Mouse (Mus musculus): ENCODE data around the gene Ucp3. TPM values are rescaled to one million over a fixed set of nuclear protein-coding genes. Genes with fewer than 3 reads are reported as not detected.
"Not testable (repeated sequence)": the region's sequence is repeated elsewhere in the genome, so short reads cannot be mapped to it uniquely, and the experiment has no call there.

The Ucp3 gene
- polyA plus RNA-seq, 1 experiment from 2014 or later: not detected

GRCm38 (mm10) chr7:100479823-100480164 lies 7.0 kb downstream of the Ucp3 start:
- Histone ChIP-seq H3K9me3 (ENCODE audit: control insufficient read depth, low read length) (no peaks in the 10 kb centered on the region), H3K4me1 (ENCODE audit: control insufficient read depth, insufficient read depth, low read length) (no peaks in the 10 kb centered on the region), H3K27ac (replicated peaks; ENCODE audit: low read depth, low read length) (no peak overlapping the region), H3K4me3 (replicated peaks; ENCODE audit: low read depth, low read length) (no peak overlapping the region), H3K4me2 (ENCODE audit: low read length) (no peak overlapping the region), H3K36me3 (ENCODE audit: control insufficient read depth, insufficient read depth, low read length) (no peaks in the 10 kb centered on the region), H3K27me3 (ENCODE audit: control insufficient read depth, insufficient read depth, low read length) (no peaks in the 10 kb centered on the region), H3K9ac (replicated peaks; ENCODE audit: low read length) (no peak overlapping the region)
- 73% methylated on average over 15 of the region's 15 CpGs for WGBS
- ATAC-seq (ENCODE audit: low FRiP score, low TSS enrichment) (no peak), DNase-seq (no peak)

GRCm38 (mm10) chr7:100480175-100480574 lies 7.4 kb downstream of the Ucp3 start:
- no peaks in the 10 kb centered on the region for H3K27me3 ChIP-seq (ENCODE audit: control insufficient read depth, insufficient read depth, low read length)
- ATAC-seq (ENCODE audit: low FRiP score, low TSS enrichment) (no peak), DNase-seq (no peak)
- H3K4me2 ChIP-seq (ENCODE audit: low read length): no peak overlapping the region
- no peak overlapping the region for H3K9ac ChIP-seq (replicated peaks; ENCODE audit: low read length)
- 87% methylated on average over 17 of the region's 17 CpGs for WGBS
- no peaks in the 10 kb centered on the region for H3K9me3 ChIP-seq (ENCODE audit: control insufficient read depth, low read length)
- H3K36me3 ChIP-seq (ENCODE audit: control insufficient read depth, insufficient read depth, low read length): no peaks in the 10 kb centered on the region
- no peak overlapping the region for H3K27ac ChIP-seq (replicated peaks; ENCODE audit: low read depth, low read length)
- no peaks in the 10 kb centered on the region for H3K4me1 ChIP-seq (ENCODE audit: control insufficient read depth, insufficient read depth, low read length)
- no peak overlapping the region for H3K4me3 ChIP-seq (replicated peaks; ENCODE audit: low read depth, low read length)

- not testable (repeated sequence) for H3K36me3 ChIP-seq (ENCODE audit: control insufficient read depth, insufficient read depth, low read length); H3K27ac ChIP-seq (replicated peaks; ENCODE audit: low read depth, low read length); H3K4me2 ChIP-seq (ENCODE audit: low read length); H3K4me1 ChIP-seq (ENCODE audit: control insufficient read depth, insufficient read depth, low read length); DNase-seq; H3K4me3 ChIP-seq (replicated peaks; ENCODE audit: low read depth, low read length); ATAC-seq (ENCODE audit: low FRiP score, low TSS enrichment); H3K9me3 ChIP-seq (ENCODE audit: control insufficient read depth, low read length); H3K9ac ChIP-seq (replicated peaks; ENCODE audit: low read length); H3K27me3 ChIP-seq (ENCODE audit: control insufficient read depth, insufficient read depth, low read length)
- WGBS: 83% methylated on average over 2 of the region's 2 CpGs
These were observed 9.3 kb downstream of the Ucp3 start for GRCm38 (mm10) chr7:100482046-100482445.

GRCm38 (mm10) chr7:100484493-100484892 lies 11.7 kb downstream of the Ucp3 start:
- Histone ChIP-seq H3K27ac (replicated peaks; ENCODE audit: low read depth, low read length) (no peak overlapping the region), H3K9ac (replicated peaks; ENCODE audit: low read length) (no peak overlapping the region), H3K27me3 (ENCODE audit: control insufficient read depth, insufficient read depth, low read length) (no peaks in the 10 kb centered on the region), H3K9me3 (ENCODE audit: control insufficient read depth, low read length) (no peaks in the 10 kb centered on the region), H3K4me3 (replicated peaks; ENCODE audit: low read depth, low read length) (no peak overlapping the region), H3K4me2 (ENCODE audit: low read length) (no peak overlapping the region), H3K4me1 (ENCODE audit: control insufficient read depth, insufficient read depth, low read length) (no peaks in the 10 kb centered on the region), H3K36me3 (ENCODE audit: control insufficient read depth, insufficient read depth, low read length) (no peaks in the 10 kb centered on the region)
- DNase-seq (no peak), ATAC-seq (ENCODE audit: low FRiP score, low TSS enrichment) (no peak)
- WGBS: 86% methylated on average over 5 of the region's 5 CpGs

- H3K27ac ChIP-seq (replicated peaks; ENCODE audit: low read depth, low read length): no peak overlapping the region
- no peaks in the 10 kb centered on the region for H3K9me3 ChIP-seq (ENCODE audit: control insufficient read depth, low read length)
- no peak for DNase-seq
- no peak overlapping the region for H3K9ac ChIP-seq (replicated peaks; ENCODE audit: low read length)
- H3K27me3 ChIP-seq (ENCODE audit: control insufficient read depth, insufficient read depth, low read length): no peaks in the 10 kb centered on the region
- ATAC-seq (ENCODE audit: low FRiP score, low TSS enrichment): no peak
- no peaks in the 10 kb centered on the region for H3K36me3 ChIP-seq (ENCODE audit: control insufficient read depth, insufficient read depth, low read length)
- no peaks in the 10 kb centered on the region for H3K4me1 ChIP-seq (ENCODE audit: control insufficient read depth, insufficient read depth, low read length)
- H3K4me3 ChIP-seq (replicated peaks; ENCODE audit: low read depth, low read length): no peak overlapping the region
- 76% methylated on average over 2 of the region's 2 CpGs for WGBS
- no peak overlapping the region for H3K4me2 ChIP-seq (ENCODE audit: low read length)
These were observed 14.5 kb downstream of the Ucp3 start for GRCm38 (mm10) chr7:100487301-100487700.

- Histone ChIP-seq H3K9ac (replicated peaks; ENCODE audit: low read length) (no peak overlapping the region), H3K27ac (replicated peaks; ENCODE audit: low read depth, low read length) (peak overlapping the region; percentile 9; the same call in 1 of the 2 replicates)
- no peak for ATAC-seq (ENCODE audit: low FRiP score, low TSS enrichment)
These were observed 15.8 kb downstream of the Ucp3 start for GRCm38 (mm10) chr7:100488474-100489048.

GRCm38 (mm10) chr7:100492391-100493116 lies 19.8 kb downstream of the Ucp3 start:
- Histone ChIP-seq H3K36me3 (ENCODE audit: control insufficient read depth, insufficient read depth, low read length) (no peaks in the 10 kb centered on the region), H3K27me3 (ENCODE audit: control insufficient read depth, insufficient read depth, low read length) (no peaks in the 10 kb centered on the region; the same call in 1 of the 2 replicates), H3K9me3 (ENCODE audit: control insufficient read depth, low read length) (no peaks in the 10 kb centered on the region), H3K9ac (replicated peaks; ENCODE audit: low read length) (no peak overlapping the region; the same call in 1 of the 2 replicates), H3K4me3 (replicated peaks; ENCODE audit: low read depth, low read length) (peak overlapping the region; percentile 28), H3K4me1 (ENCODE audit: control insufficient read depth, insufficient read depth, low read length) (peaks cover 17% of the 10 kb centered on the region), H3K27ac (replicated peaks; ENCODE audit: low read depth, low read length) (no peak overlapping the region), H3K4me2 (ENCODE audit: low read length) (peak overlapping the region; percentile 60)
- DNase-seq: peak; percentile 12
- peak; percentile 26; the same call in 1 of the 2 replicates for ATAC-seq (ENCODE audit: low FRiP score, low TSS enrichment)
- 3% methylated on average over 36 of the region's 36 CpGs for WGBS

More at GRCm38 (mm10) chr7:100488474-100489048, 15.8 kb downstream of the Ucp3 start:
- peak; percentile 71 for DNase-seq
- no peak overlapping the region for H3K4me2 ChIP-seq (ENCODE audit: low read length)
- no peaks in the 10 kb centered on the region for H3K9me3 ChIP-seq (ENCODE audit: control insufficient read depth, low read length)
- no peak overlapping the region for H3K4me3 ChIP-seq (replicated peaks; ENCODE audit: low read depth, low read length)
- H3K36me3 ChIP-seq (ENCODE audit: control insufficient read depth, insufficient read depth, low read length): no peaks in the 10 kb centered on the region
- WGBS: 29% methylated on average over 10 of the region's 10 CpGs
- H3K27me3 ChIP-seq (ENCODE audit: control insufficient read depth, insufficient read depth, low read length): no peaks in the 10 kb centered on the region; the same call in 1 of the 2 replicates
- peaks cover 5% of the 10 kb centered on the region; the same call in 1 of the 2 replicates for H3K4me1 ChIP-seq (ENCODE audit: control insufficient read depth, insufficient read depth, low read length)

- Histone ChIP-seq H3K9me3 (ENCODE audit: control insufficient read depth, low read length) (no peaks in the 10 kb centered on the region), H3K27ac (replicated peaks; ENCODE audit: low read depth, low read length) (no peak within 1 kb of the TSS), H3K27me3 (ENCODE audit: control insufficient read depth, insufficient read depth, low read length) (no peaks in the 10 kb centered on the region; the same call in 1 of the 2 replicates), H3K36me3 (ENCODE audit: control insufficient read depth, insufficient read depth, low read length) (no peaks in the 10 kb centered on the region), H3K9ac (replicated peaks; ENCODE audit: low read length) (no peak within 1 kb of the TSS; the same call in 1 of the 2 replicates), H3K4me3 (replicated peaks; ENCODE audit: low read depth, low read length) (peak within 1 kb of the TSS; percentile 28), H3K4me2 (ENCODE audit: low read length) (peak within 1 kb of the TSS; percentile 60), H3K4me1 (ENCODE audit: control insufficient read depth, insufficient read depth, low read length) (peaks cover 17% of the 10 kb centered on the region)
- WGBS: 1% methylated on average over 27 of the region's 27 CpGs
- ATAC-seq (ENCODE audit: low FRiP score, low TSS enrichment): peak; percentile 21; the same call in 1 of the 2 replicates
- peak; percentile 69 for DNase-seq
These were observed 20.3 kb downstream of the Ucp3 start, which contains the start of gene Ucp2 for GRCm38 (mm10) chr7:100493117-100493483. TSS of gene Ucp2 (plus strand) at chr7:100493337.
